Mouse (Mus musculus) cerebellum, adult 2 months (tissue): ENCODE results near the gene Exosc2. TPM values are rescaled to one million over a fixed set of nuclear protein-coding genes. Genes with fewer than 3 reads are reported as not detected.

Experiments used
- DNase-seq, 2 experiments: peaks; one replicate each; pipeline ENCODE4 v3.0.0; 2021
- H3K27ac ChIP-seq: fragments of 200-500 bp; 2 replicates; pipeline ENCODE4 v1.5.1; 2012; ENCODE audit warnings: low read length, control low read depth, inconsistent platforms; ENCODE audit not compliant: insufficient read depth
- H3K27me3 ChIP-seq: fragments of 200-500 bp; 2 replicates; pipeline ENCODE4 v1.6.1; 2012; ENCODE audit warnings: inconsistent platforms, mild to moderate bottlenecking, low read length, moderate library complexity; ENCODE audit not compliant: control insufficient read depth, insufficient read depth
- H3K4me1 ChIP-seq: fragments of 200-500 bp; 2 replicates; pipeline ENCODE4 v1.6.1; 2011; ENCODE audit warnings: low read length; ENCODE audit not compliant: control insufficient read depth, insufficient read depth
- H3K4me3 ChIP-seq: fragments of 200-500 bp; replicated peaks from 2 replicates; pipeline ENCODE3; 2011; ENCODE audit warnings: mild to moderate bottlenecking, low read depth, low read length, control low read depth; ENCODE audit not compliant: insufficient read depth
- CTCF ChIP-seq: fragments of 200-500 bp; IDR thresholded peaks from 2 replicates; pipeline ENCODE4 v1.5.1; 2011; ENCODE audit warnings: low read depth, mild to moderate bottlenecking, control low read depth, low read length, moderate library complexity, borderline replicate concordance; ENCODE audit not compliant: insufficient read depth
- POLR2A ChIP-seq: fragments of 200-500 bp; IDR thresholded peaks from 2 replicates; pipeline ENCODE4 v1.6.1; 2011; ENCODE audit warnings: low read length, control low read depth, borderline replicate concordance; ENCODE audit not compliant: insufficient read depth
- WGBS: fragments of 180-500 bp; shearing (Covaris S2); methylation state at CpG from one replicate; pipeline ENCODE4 v1.1.7; 2018; 5-methylcytosine and 5-hydroxymethylcytosine counted together
- polyA plus RNA-seq: library from polyadenylated mRNA; depleted of rRNA; stranded (reverse); fragments of >200 nt; gene quantifications from 2 replicates; pipeline ENCODE4 v1.2.3, GENCODE M21; 2012; rRNA removed

Exosc2 gene
- polyA plus RNA-seq, 1 experiment: 26.8 TPM

GRCm38 (mm10) chr2:31719944-31720343 is 49.4 kb downstream of the Exosc2 start:
- no peak overlapping the region for H3K4me3 ChIP-seq
- H3K27me3 ChIP-seq: no peaks in the 10 kb centered on the region
- no peak for TF ChIP-seq POLR2A
- no peak for TF ChIP-seq CTCF
- no peak overlapping the region for H3K27ac ChIP-seq
- no peaks in the 10 kb centered on the region for H3K4me1 ChIP-seq
- 71% methylated on average over 2 of the region's 2 CpGs for WGBS
- DNase-seq: no peak

DNA sequence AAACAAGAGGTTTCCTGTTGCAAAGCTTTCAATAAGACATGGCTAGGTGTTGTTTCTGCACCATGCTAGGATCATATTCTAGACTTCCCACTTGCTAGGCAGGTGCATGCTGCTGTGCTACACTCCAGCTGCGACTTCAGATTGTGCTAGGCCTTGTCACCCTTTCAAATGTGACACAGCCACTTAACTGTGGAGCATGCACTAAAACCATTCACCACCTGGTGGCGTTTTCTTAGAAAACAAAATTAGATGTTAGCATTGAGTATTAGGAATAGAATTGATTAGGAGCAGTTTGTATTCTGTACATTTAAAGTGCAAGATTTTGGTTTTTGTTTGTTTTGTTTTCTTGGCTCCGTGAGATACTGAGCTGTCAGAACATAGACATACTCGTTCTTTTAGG is 50.3 kb downstream of the Exosc2 start:
- 66% methylated on average over 4 of the region's 4 CpGs for WGBS
- H3K4me1 ChIP-seq: no peaks in the 10 kb centered on the region
- DNase-seq: no peak
- no peak for TF ChIP-seq CTCF
- no peak for TF ChIP-seq POLR2A
- no peak overlapping the region for H3K27ac ChIP-seq
- no peak overlapping the region for H3K4me3 ChIP-seq
- no peaks in the 10 kb centered on the region for H3K27me3 ChIP-seq

DNA sequence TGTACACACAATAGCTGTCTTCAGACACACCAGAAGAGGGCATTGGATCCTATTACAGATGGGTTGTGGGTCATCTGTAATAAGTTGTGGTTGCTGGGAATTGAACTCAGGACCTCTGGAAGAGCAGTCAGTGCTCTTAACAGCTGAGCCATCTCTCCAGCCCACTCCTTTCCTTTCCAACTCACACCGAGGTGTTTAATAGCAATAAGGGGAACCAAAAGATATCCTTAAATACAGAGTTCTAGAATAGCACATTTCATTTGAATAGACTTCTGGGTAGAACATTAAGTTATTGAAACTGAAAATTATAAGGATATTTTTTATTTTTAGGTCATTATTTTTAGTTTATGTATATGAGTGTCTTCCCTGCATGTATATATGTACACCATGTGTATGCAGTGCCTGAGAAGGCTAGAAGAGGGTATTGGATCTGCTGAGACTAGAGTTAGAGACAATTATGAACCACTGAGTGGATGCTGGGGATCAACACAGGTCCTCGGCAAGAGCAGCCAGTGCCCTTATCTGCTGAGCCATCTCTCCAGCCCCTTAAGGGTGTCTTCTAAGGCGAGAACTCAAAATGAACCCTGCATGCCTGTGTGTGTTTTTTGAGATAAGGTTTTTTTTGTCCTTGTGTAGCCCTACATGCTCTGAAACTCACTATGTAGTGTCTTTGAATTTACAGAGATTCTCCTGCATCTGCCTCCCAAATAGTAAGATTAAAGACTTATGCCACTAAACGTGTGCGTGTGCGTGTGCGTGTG is 54.4 kb downstream of the Exosc2 start:
- Histone ChIP-seq H3K4me1 (peaks cover 8% of the 10 kb centered on the region), H3K27ac (no peak overlapping the region), H3K4me3 (no peak overlapping the region), H3K27me3 (no peaks in the 10 kb centered on the region)
- TF ChIP-seq POLR2A (no peak), CTCF (no peak)
- DNase-seq: no peak
- WGBS: 95% methylated on average over 7 of the region's 7 CpGs

- Histone ChIP-seq H3K4me3 (no peak overlapping the region), H3K4me1 (peaks cover 8% of the 10 kb centered on the region), H3K27ac (no peak overlapping the region), H3K27me3 (no peaks in the 10 kb centered on the region)
- WGBS: 92% methylated on average over 9 of the region's 9 CpGs
- no peak for DNase-seq
- TF ChIP-seq POLR2A: no peak
- TF ChIP-seq CTCF: no peak
These were observed 57.2 kb downstream of the Exosc2 start for GRCm38 (mm10) chr2:31727576-31728277.

GRCm38 (mm10) chr2:31730640-31731039 is 60.1 kb downstream of the Exosc2 start:
- Histone ChIP-seq H3K27me3 (no peaks in the 10 kb centered on the region), H3K4me1 (peaks cover 8% of the 10 kb centered on the region), H3K27ac (no peak overlapping the region), H3K4me3 (no peak overlapping the region)
- DNase-seq: no peak
- WGBS: 89% methylated on average over 5 of the region's 5 CpGs
- TF ChIP-seq CTCF (no peak), POLR2A (no peak)

Other genes starting within 250 kb of the Exosc2 start
- gene Ass1, start 200.5 kb upstream of the Exosc2 start, polyA plus RNA-seq: 27.4 and 29.9 TPM in 2 replicates
- gene Fubp3, start 98.1 kb upstream of the Exosc2 start, polyA plus RNA-seq: 36.3 and 43.6 TPM in 2 replicates
- not detected in 2 replicates for gene Prdm12, start 30.7 kb upstream of the Exosc2 start, polyA plus RNA-seq
- gene Abl1, start 17.7 kb downstream of the Exosc2 start, polyA plus RNA-seq: 42.6 and 45.0 TPM in 2 replicates
- gene Qrfp, start 139.9 kb downstream of the Exosc2 start, polyA plus RNA-seq: not detected in 2 replicates
- 1.3 and 1.5 TPM in 2 replicates for gene Fibcd1, start 175.3 kb downstream of the Exosc2 start, polyA plus RNA-seq
- 3.8 and 4.0 TPM in 2 replicates for gene Lamc3, start 216.6 kb downstream of the Exosc2 start, polyA plus RNA-seq